19 mouse cellular contexts compared by ENCODE assay signal in genomic region chr1:58723062-58723808, GRCm38 (mm10). TPM values are rescaled to one million over a fixed set of nuclear protein-coding genes. Genes with fewer than 3 reads are reported as not detected.
DNase-seq lines count a peak whose midpoint lies in the region; ATAC-seq and TF ChIP-seq lines count a peak whose summit lies in the region.
"Had no signal": no experiment of that assay in that cellular context is flagged by ENCODE, and none has a peak within 500 bp of the region (broad histone marks: within the 10 kb centered on the region; RNA-seq: fewer than 3 reads in every experiment).

No protein-coding gene starts in this region.

- H3K9me3 ChIP-seq in heart, postnatal 0 days (replicated peaks; ENCODE audit: control insufficient read depth, low read length) = no peaks in the 10 kb centered on the region
- no peaks in the 10 kb centered on the region for H3K9me3 ChIP-seq in limb, embryonic 14.5 days (ENCODE audit: control insufficient read depth, low read length)
- H3K9me3 ChIP-seq: limb, embryonic 15.5 days; neural tube, embryonic 12.5 days; stomach, embryonic 15.5 days had no signal

- peaks cover 35% of the 10 kb centered on the region for H3K4me1 ChIP-seq in heart, postnatal 0 days (ENCODE audit: control insufficient read depth, insufficient read depth)
- H3K4me1 ChIP-seq in bone marrow macrophage, adult 2 months (ENCODE audit: control insufficient read depth, insufficient read depth, low read length) = peaks cover 72% of the 10 kb centered on the region
- H3K4me1 ChIP-seq in limb, embryonic 14.5 days (ENCODE audit: control insufficient read depth, insufficient read depth, low read length) = peaks cover 13% of the 10 kb centered on the region
- H3K4me1 ChIP-seq: neural tube, embryonic 12.5 days; stomach, embryonic 15.5 days had no signal

- no peaks in the 10 kb centered on the region for H3K27me3 ChIP-seq in heart, postnatal 0 days (ENCODE audit: control insufficient read depth, insufficient read depth, low read length)
- H3K27me3 ChIP-seq in limb, embryonic 14.5 days (ENCODE audit: control insufficient read depth, insufficient read depth, low read length) = no peaks in the 10 kb centered on the region
- H3K27me3 ChIP-seq: limb, embryonic 15.5 days; neural tube, embryonic 12.5 days; stomach, embryonic 15.5 days had no signal

- peak overlapping the region; percentile 43 for H3K27ac ChIP-seq in heart, postnatal 0 days (ENCODE audit: low read depth)
- H3K27ac ChIP-seq in layer of hippocampus, adult 2 months = peak overlapping the region; percentile 50; the same call in 1 of the 2 replicates
- peak overlapping the region; percentile 93 for H3K27ac ChIP-seq in bone marrow macrophage, adult 2 months (ENCODE audit: insufficient read depth, low read depth, low read length)
- peak overlapping the region; percentile 35; the same call in 1 of the 2 replicates for H3K27ac ChIP-seq in limb, embryonic 14.5 days (replicated peaks; ENCODE audit: low read depth, low read length)
- H3K27ac ChIP-seq: left cerebral cortex, adult 2 months; neural tube, embryonic 12.5 days had no signal

- WGBS in heart, postnatal 0 days = 63% methylated on average over 7 of the region's 7 CpGs
- WGBS in limb, embryonic 14.5 days = 67% methylated on average over 7 of the region's 7 CpGs

- no peak for TF ChIP-seq CTCF in heart, postnatal 0 days (IDR thresholded peaks at IDR 0.05; ENCODE audit: low read depth)
- no peak for TF ChIP-seq CTCF in layer of hippocampus, adult 2 months (conservative IDR thresholded peaks at IDR 0.05)
- TF ChIP-seq CTCF in bone marrow macrophage, adult 2 months (IDR thresholded peaks at IDR 0.05; ENCODE audit: low read depth, low read length) = no peak

- H3K9ac ChIP-seq in heart, postnatal 0 days (replicated peaks; ENCODE audit: low read depth, low read length) = no peak overlapping the region
- no peak overlapping the region for H3K9ac ChIP-seq in limb, embryonic 14.5 days (ENCODE audit: low read depth, low read length, severe bottlenecking)
- H3K9ac ChIP-seq: limb, embryonic 15.5 days; neural tube, embryonic 12.5 days; stomach, embryonic 15.5 days had no signal

- no peak for TF ChIP-seq EP300 in heart, postnatal 0 days (IDR thresholded peaks at IDR 0.05; ENCODE audit: low read depth)

- H3K36me3 ChIP-seq in heart, postnatal 0 days (replicated peaks; ENCODE audit: control insufficient read depth, insufficient read depth, low read length) = peaks cover 14% of the 10 kb centered on the region
- peaks cover 33% of the 10 kb centered on the region for H3K36me3 ChIP-seq in limb, embryonic 14.5 days (ENCODE audit: control insufficient read depth, insufficient read depth, low read length)

- no peak for ATAC-seq in heart, postnatal 0 days (ENCODE audit: insufficient read depth, low read depth)
- no peak for ATAC-seq in limb, embryonic 14.5 days (ENCODE audit: low FRiP score, low read depth)

- no peak overlapping the region for H3K4me2 ChIP-seq in heart, postnatal 0 days (ENCODE audit: low read depth, low read length)
- no peak overlapping the region for H3K4me2 ChIP-seq in limb, embryonic 14.5 days (replicated peaks; ENCODE audit: low read depth, low read length, severe bottlenecking)
- H3K4me2 ChIP-seq: neural tube, embryonic 12.5 days; stomach, embryonic 15.5 days had no signal

- no peak overlapping the region for H3K4me3 ChIP-seq in heart, postnatal 0 days (ENCODE audit: low read depth, low read length)
- H3K4me3 ChIP-seq in layer of hippocampus, adult 2 months = no peak overlapping the region
- H3K4me3 ChIP-seq in bone marrow macrophage, adult 2 months (ENCODE audit: insufficient read depth, low read length) = no peak overlapping the region
- no peak overlapping the region for H3K4me3 ChIP-seq in limb, embryonic 14.5 days (replicated peaks; ENCODE audit: low read length)
- H3K4me3 ChIP-seq: left cerebral cortex, adult 2 months; limb, embryonic 15.5 days; neural tube, embryonic 12.5 days; stomach, embryonic 15.5 days had no signal

- no peak for DNase-seq in heart, postnatal 0 days (ENCODE audit: low spot score)
- no peak for DNase-seq in heart, adult 9 months (ENCODE audit: low spot score in 2 of 2)
- DNase-seq in layer of hippocampus, adult 2 months (ENCODE audit: low spot score in 2 of 2) = no peak
- no peak for DNase-seq in layer of hippocampus, adult 9-11 months
- no peak for DNase-seq in limb, embryonic 14.5 days (ENCODE audit: low spot score)
- no peak for DNase-seq in frontal cortex, postnatal 25 days (ENCODE audit: low spot score in 2 of 2)
- DNase-seq: adrenal gland, postnatal 10 days; cerebellum, postnatal 14 days; gastrocnemius, postnatal 36 days; heart, postnatal 36 days; lung, adult 2 months; thymus, postnatal 14 days had no signal

- no peak for TF ChIP-seq POLR2A in bone marrow macrophage, adult 2 months (IDR thresholded peaks at IDR 0.05; ENCODE audit: borderline replicate concordance, low read depth, low read length)
- TF ChIP-seq POLR2A in limb, embryonic 14.5 days (IDR thresholded peaks at IDR 0.05; ENCODE audit: borderline replicate concordance, extremely low read depth, insufficient read depth, insufficient read length) = no peak

RNA-seq across cellular contexts. Expression of gene Cflar, which starts 11.9 kb away (rescaled TPM):
- total RNA-seq in heart, postnatal 0 days (2014; rRNA removed; ENCODE audit: low replicate concordance) = 44.4 and 102 TPM in 2 replicates
- 49.8 and 53.6 TPM in 2 replicates for polyA plus RNA-seq in heart, postnatal 0 days (2015; fragmentation: Nextera tagmentation; extraction: Ambion mirVana)
- total RNA-seq in layer of hippocampus, adult 2 months (2021) = 10 to 100 TPM; 32.9 to 35.2 TPM
- polyA plus RNA-seq in bone marrow macrophage, adult 2 months (2012; ENCODE audit: insufficient read depth, insufficient read length, missing spikeins) = 95.8 and 102 TPM in 2 replicates
- polyA plus RNA-seq in limb, embryonic 14.5 days (2012; rRNA removed) = 28.9 and 30.9 TPM in 2 replicates
- 34.1 and 37.2 TPM in 2 replicates for polyA plus RNA-seq in limb, embryonic 14.5 days (2014; fragmentation: Nextera tagmentation; extraction: Ambion mirVana)

RNA-seq across cellular contexts. Expression of gene Als2cr12, which starts 27.4 kb away (rescaled TPM):
- not detected in 2 replicates for total RNA-seq in heart, postnatal 0 days (2014; rRNA removed; ENCODE audit: low replicate concordance)
- polyA plus RNA-seq in heart, postnatal 0 days (2015; fragmentation: Nextera tagmentation; extraction: Ambion mirVana) = not detected in 2 replicates
- not detected for total RNA-seq in layer of hippocampus, adult 2 months (2021)
- not detected in 2 replicates for polyA plus RNA-seq in bone marrow macrophage, adult 2 months (2012; ENCODE audit: insufficient read depth, insufficient read length, missing spikeins)
- not detected in 2 replicates for polyA plus RNA-seq in limb, embryonic 14.5 days (2012; rRNA removed)
- 0.12 TPM in 1 of 2 replicates, not detected in the other for polyA plus RNA-seq in limb, embryonic 14.5 days (2014; fragmentation: Nextera tagmentation; extraction: Ambion mirVana)
- total RNA-seq: gastrocnemius, postnatal 36 days; heart, postnatal 36 days; layer of hippocampus, adult 18-20 months; left cerebral cortex, adult 2 months had no signal
- polyA plus RNA-seq: embryonic facial prominence, embryonic 11.5 days; neural tube, embryonic 12.5 days had no signal

Comparison
In these comparisons a context has a peak if more than half of its experiments do, and no peak if none do; other contexts are left out.
1. H3K27ac ChIP-seq: peak in every context shown above with its lines; median percentile 93 in bone marrow macrophage, adult 2 months; 50 in layer of hippocampus, adult 2 months; 43 in heart, postnatal 0 days; 35 in limb, embryonic 14.5 days.